Comparison of ENCODE assay signal across 14 mouse cellular contexts in the genomic region with DNA sequence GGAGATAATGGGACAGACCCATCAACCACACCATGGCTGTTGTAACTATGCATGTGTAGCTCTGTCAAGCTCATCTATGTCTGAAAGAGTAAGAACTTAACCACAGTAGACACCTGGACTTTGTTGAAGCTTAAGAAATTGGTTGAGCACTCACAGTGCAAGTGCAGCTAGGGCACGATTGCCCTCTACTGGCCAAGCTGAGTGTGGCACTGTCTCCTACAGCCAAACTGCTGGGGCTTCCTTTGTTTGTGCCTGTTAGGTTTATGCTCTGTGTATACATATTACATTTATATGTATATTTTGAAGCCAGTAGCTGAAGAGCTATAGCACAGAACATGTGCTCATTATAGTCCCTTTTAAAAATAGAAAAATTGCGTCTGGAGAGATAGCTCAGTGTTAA. TPM values are rescaled to one million over a fixed set of nuclear protein-coding genes. Genes with fewer than 3 reads are reported as not detected.
DNase-seq lines count a peak whose midpoint lies in the region; ATAC-seq and TF ChIP-seq lines count a peak whose summit lies in the region.
"Not testable (repeated sequence)": the region's sequence is repeated elsewhere in the genome, so short reads cannot be mapped to it uniquely, and the experiment has no call there.
"Had no signal": no experiment of that assay in that cellular context is flagged by ENCODE, and none has a peak within 500 bp of the region (broad histone marks: within the 10 kb centered on the region; RNA-seq: fewer than 3 reads in every experiment).

No protein-coding gene starts in this region.

- not testable (repeated sequence) for H3K4me2 ChIP-seq in midbrain, embryonic 12.5 days (replicated peaks)

- H3K27ac ChIP-seq in heart, adult 2 months; midbrain, embryonic 12.5 days (replicated peaks); testis, adult 2 months (ENCODE audit: control insufficient read depth, insufficient read depth, low read depth, low read length): not testable (repeated sequence)

- not testable (repeated sequence) for H3K4me1 ChIP-seq in heart, adult 2 months (ENCODE audit: control insufficient read depth, insufficient read depth, low read length); midbrain, embryonic 12.5 days; testis, adult 2 months (ENCODE audit: control insufficient read depth, insufficient read depth, low read length)

- not testable (repeated sequence) for H3K36me3 ChIP-seq in C2C12 (ENCODE audit: control insufficient read depth, insufficient read depth); heart, adult 2 months (ENCODE audit: control insufficient read depth, insufficient read depth, low read length); midbrain, embryonic 12.5 days; testis, adult 2 months (ENCODE audit: control insufficient read depth, insufficient read depth, low read length)

- H3K79me2 ChIP-seq in C2C12 (ENCODE audit: control insufficient read depth, insufficient read depth); heart, adult 2 months (replicated peaks; ENCODE audit: control insufficient read depth, insufficient read depth, low read length): not testable (repeated sequence)

- H3K9me3 ChIP-seq in midbrain, embryonic 12.5 days, result not testable (repeated sequence)

- H3K79me3 ChIP-seq in C2C12 (ENCODE audit: low read depth), result not testable (repeated sequence)

- not testable (repeated sequence) for H3ac ChIP-seq in C2C12 (ENCODE audit: control insufficient read depth, insufficient read length, low read depth)

- 0 out of 2 replicates have a peak, but pooled peaks have one; percentile 60 for ATAC-seq in midbrain, embryonic 12.5 days (ENCODE audit: low FRiP score, low read depth)

- intact Hi-C loops in heart, adult 2 months (cut with DNase I); left cerebral cortex, postnatal 36 days (cut with DNase I): not testable (repeated sequence)

- TF ChIP-seq CTCF in C2C12 (IDR thresholded peaks at IDR 0.05; ENCODE audit: control insufficient read depth, insufficient read depth, insufficient read length), result peak; percentile 6
- peak; percentile 83 for TF ChIP-seq CTCF in heart, adult 2 months (IDR thresholded peaks at IDR 0.05)
- TF ChIP-seq CTCF in testis, adult 2 months (IDR thresholded peaks at IDR 0.05; ENCODE audit: control insufficient read depth, insufficient read depth, insufficient replicate concordance, low read depth, low read length), result peak; percentile 70; the same call in 1 of the 2 replicates

- 16% methylated on average over 2 of the region's 2 CpGs for WGBS in heart, adult 2 months
- WGBS in midbrain, embryonic 12.5 days, result 15% methylated on average over 2 of the region's 2 CpGs

- peak; percentile 57 for DNase-seq in adrenal gland, postnatal 14 days
- DNase-seq in embryo, embryonic 11 days, result peak; percentile 48
- not testable (repeated sequence) for DNase-seq in heart, adult 2 months
- peak; percentile 55 for DNase-seq in kidney, postnatal 10 days
- peak; percentile 19 to 37 for DNase-seq in left cerebral cortex, postnatal 36 days (ENCODE audit: low spot score in 2 of 2)

- H3K27me3 ChIP-seq in C2C12 (ENCODE audit: control insufficient read depth, insufficient read depth, insufficient read length); heart, adult 2 months (ENCODE audit: control insufficient read depth, insufficient read depth, low read length); midbrain, embryonic 12.5 days; testis, adult 2 months (ENCODE audit: control insufficient read depth, insufficient read depth, low read length): not testable (repeated sequence)

- not testable (repeated sequence) for H3K4me3 ChIP-seq in C2C12 (ENCODE audit: insufficient read depth, poor library complexity, severe bottlenecking); heart, adult 2 months; midbrain, embryonic 12.5 days; testis, adult 2 months (ENCODE audit: control insufficient read depth, low read depth, low read length)

- H3K9ac ChIP-seq in heart, adult 2 months (ENCODE audit: low read depth, low read length); midbrain, embryonic 12.5 days (replicated peaks): not testable (repeated sequence)

- TF ChIP-seq POLR2A in heart, adult 2 months (IDR thresholded peaks at IDR 0.05; ENCODE audit: insufficient read depth, low read depth, low read length); testis, adult 2 months (IDR thresholded peaks at IDR 0.05; ENCODE audit: control insufficient read depth, low read depth, low read length): not testable (repeated sequence)

- TF ChIP-seq EP300 in heart, adult 2 months (IDR thresholded peaks at IDR 0.05; ENCODE audit: insufficient read depth, low read depth, low read length), result not testable (repeated sequence)

RNA-seq across cellular contexts. Expression of a gene that starts 23.8 kb away (rescaled TPM):
- not detected for polyA plus RNA-seq in C2C12 (2012; fragmentation: generic; extraction: Trizol)
- not detected in 2 replicates for total RNA-seq in adrenal gland, postnatal 14 days (2021)
- total RNA-seq in heart, adult 2 months (2021), result not detected
- polyA plus RNA-seq in heart, adult 2 months (2012; rRNA removed), result not detected in 2 replicates
- under 1 TPM; 0.35 to 0.45 TPM for total RNA-seq in left cerebral cortex, postnatal 36 days (2021)
- not detected in 2 replicates for polyA plus RNA-seq in midbrain, embryonic 12.5 days (2016; fragmentation: Nextera tagmentation; extraction: Ambion mirVana)
- not detected in 2 replicates for polyA plus RNA-seq in testis, adult 2 months (2012; rRNA removed)
- total RNA-seq: gastrocnemius, postnatal 4 days; megakaryocyte progenitor cell, adult 5-6 weeks had no signal
- polyA plus RNA-seq: erythroblast, embryonic 14.5 days; hindbrain, embryonic 12.5 days; neural tube, embryonic 15.5 days had no signal

RNA-seq across cellular contexts. Expression of a gene that starts 29.1 kb away (rescaled TPM):
- not detected for polyA plus RNA-seq in C2C12 (2012; fragmentation: generic; extraction: Trizol)
- not detected in 2 replicates for total RNA-seq in adrenal gland, postnatal 14 days (2021)
- total RNA-seq in heart, adult 2 months (2021), result not detected
- polyA plus RNA-seq in heart, adult 2 months (2012; rRNA removed), result not detected in 2 replicates
- total RNA-seq in left cerebral cortex, postnatal 36 days (2021), result not detected
- not detected in 2 replicates for polyA plus RNA-seq in midbrain, embryonic 12.5 days (2016; fragmentation: Nextera tagmentation; extraction: Ambion mirVana)
- polyA plus RNA-seq in testis, adult 2 months (2012; rRNA removed), result not detected in 2 replicates
- total RNA-seq: gastrocnemius, postnatal 4 days; left cerebral cortex, postnatal 10 days; megakaryocyte progenitor cell, adult 5-6 weeks had no signal
- polyA plus RNA-seq: erythroblast, embryonic 14.5 days; hindbrain, embryonic 12.5 days; neural tube, embryonic 15.5 days had no signal

Comparison
In these comparisons a context has a peak if more than half of its experiments do, and no peak if none do; other contexts are left out.
1. CTCF ChIP-seq: peak in every context shown above with its lines; median percentile 83 in heart, adult 2 months; 70 in testis, adult 2 months; 6 in C2C12.